Mouse (Mus musculus): ENCODE data around the gene Zfpm1.

- no peak for TF ChIP-seq GATA1 (IDR thresholded peaks at IDR 0.05; ENCODE audit: borderline replicate concordance, low read length)
- no peak for TF ChIP-seq FLI1 (IDR thresholded peaks at IDR 0.05; ENCODE audit: low read length)
Measured at GRCm38 (mm10) chr8:122245161-122245560, 36.8 kb upstream of the Zfpm1 start.

Measured in megakaryocyte, embryonic 14.5 days (primary cell).